Mouse (Mus musculus) spleen, postnatal 36 days (tissue): ENCODE data around the gene Pmm2.

Experiments used
- DNase-seq, 2 experiments: peaks; one replicate each; pipeline ENCODE4 v3.0.0; 2022; ENCODE audit warnings: low spot score in 2 of 2, mixed read lengths in 1 of 2

Pmm2 gene

GRCm38 (mm10) chr16:8679780-8680179 is 42.3 kb downstream of the Pmm2 start:
- no peak for DNase-seq

- no peak for DNase-seq
Observed at GRCm38 (mm10) chr16:8680470-8680869, 43.0 kb downstream of the Pmm2 start, which contains the start of gene Gm5767. Gm5767 (plus strand) TSS chr16:8680770.

- no peak for DNase-seq
Observed at GRCm38 (mm10) chr16:8685087-8685486, 47.6 kb downstream of the Pmm2 start.

- peak; percentile 67 to 77 for DNase-seq
Observed at GRCm38 (mm10) chr16:8686121-8686870, 48.8 kb downstream of the Pmm2 start.

GRCm38 (mm10) chr16:8686871-8687535 is 49.5 kb downstream of the Pmm2 start:
- DNase-seq, result peak; percentile 72 to 84

GRCm38 (mm10) chr16:8687559-8688112 is 50.2 kb downstream of the Pmm2 start:
- no peak for DNase-seq

- no peak for DNase-seq
Observed at GRCm38 (mm10) chr16:8689979-8690656, 52.6 kb downstream of the Pmm2 start.

- no peak for DNase-seq
Observed at GRCm38 (mm10) chr16:8691206-8691605, 53.7 kb downstream of the Pmm2 start.

GRCm38 (mm10) chr16:8699556-8699955 is 62.1 kb downstream of the Pmm2 start:
- no peak for DNase-seq

GRCm38 (mm10) chr16:8700586-8700985 is 63.1 kb downstream of the Pmm2 start:
- DNase-seq, result no peak

GRCm38 (mm10) chr16:8711998-8712397 is 74.5 kb downstream of the Pmm2 start:
- DNase-seq, result no peak
